Mouse (Mus musculus): Measurements from ENCODE around the gene C4b.

DNA sequence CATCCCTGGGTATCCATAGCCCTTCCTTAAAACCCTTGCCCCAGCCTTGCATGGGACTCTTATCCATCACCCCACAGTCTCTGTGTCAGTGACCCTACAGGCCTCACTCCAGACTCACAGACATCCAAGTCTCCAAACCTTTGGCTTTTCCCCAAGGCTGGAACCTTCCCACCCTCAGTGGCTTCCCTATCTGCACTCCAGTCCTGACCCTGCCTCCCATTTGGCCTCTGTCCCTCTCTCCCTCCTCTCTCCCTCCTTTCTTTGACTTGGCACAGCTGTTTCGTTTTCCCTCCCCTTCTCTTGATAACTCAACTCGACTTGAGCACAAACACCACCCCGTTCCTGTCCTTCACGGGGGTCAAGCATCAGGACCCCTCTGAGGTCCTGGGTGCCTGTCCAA is 53.2 kb downstream of the C4b start:
- TF ChIP-seq ZNF384 (IDR thresholded peaks at IDR 0.05; ENCODE audit: low read depth, low read length) (no peak), ZC3H11A (IDR thresholded peaks at IDR 0.05; ENCODE audit: borderline replicate concordance, low read depth, low read length) (no peak), MAFK (IDR thresholded peaks at IDR 0.05; ENCODE audit: insufficient read depth, low read depth, low read length) (no peak), CHD2 (IDR thresholded peaks at IDR 0.05; ENCODE audit: low read depth, low read length) (no peak)
